Mouse (Mus musculus) forebrain, embryonic 14.5 days (tissue): ENCODE measurements around the gene Ugt1a9. TPM values are rescaled to one million over a fixed set of nuclear protein-coding genes. Genes with fewer than 3 reads are reported as not detected.

Experiments
- ATAC-seq: fragments of 200-750 bp; cut with Nextera tagmentation; 2 replicates; pipeline ENCODE4 v1.8.0; 2017; ENCODE audit warnings: mild to moderate bottlenecking, moderate library complexity
- DNase-seq: peaks from one replicate; pipeline ENCODE4 v3.0.0-alpha.2; 2015; ENCODE audit warnings: low spot score
- H3K27ac ChIP-seq: fragments of 300-500 bp; sonication (generic); 2 replicates; pipeline ENCODE4 v1.5.1; 2014; ENCODE audit warnings: low read depth, mild to moderate bottlenecking, control low read depth, low read length, moderate library complexity
- H3K27me3 ChIP-seq: fragments of 300-500 bp; sonication (generic); replicated peaks from 2 replicates; pipeline ENCODE4 v1.6.1; 2014; ENCODE audit warnings: low read length, control low read depth, mixed read lengths; ENCODE audit not compliant: control insufficient read depth, insufficient read depth
- H3K36me3 ChIP-seq: fragments of 300-500 bp; sonication (generic); 2 replicates; pipeline ENCODE4 v1.6.1; 2014; ENCODE audit warnings: low read length, control low read depth; ENCODE audit not compliant: control insufficient read depth, insufficient read depth
- H3K4me1 ChIP-seq: fragments of 300-500 bp; sonication (generic); 2 replicates; pipeline ENCODE4 v1.6.1; 2014; ENCODE audit warnings: antibody characterized with exemption, low read length, control low read depth; ENCODE audit not compliant: control insufficient read depth, insufficient read depth
- H3K4me2 ChIP-seq: fragments of 300-500 bp; sonication (generic); 2 replicates; pipeline ENCODE4 v1.6.1; 2014; ENCODE audit warnings: mild to moderate bottlenecking, control low read depth, low read length
- H3K4me3 ChIP-seq: fragments of 300-500 bp; sonication (generic); 2 replicates; pipeline ENCODE4 v1.5.1; 2014; ENCODE audit warnings: low read depth, low read length, control low read depth
- H3K9ac ChIP-seq: fragments of 300-500 bp; sonication (generic); 2 replicates; pipeline ENCODE4 v1.6.1; 2014; ENCODE audit warnings: mild to moderate bottlenecking, low read length, control low read depth, moderate library complexity
- H3K9me3 ChIP-seq: fragments of 300-500 bp; sonication (generic); replicated peaks from 2 replicates; pipeline ENCODE4 v1.6.1; 2016; ENCODE audit warnings: low read length, control low read depth, mixed read lengths; ENCODE audit not compliant: control insufficient read depth
- WGBS: fragments of 180-500 bp; shearing (Covaris S2); extraction: QIAGEN DNeasy Blood & Tissue Kit; methylation state at CpG from one replicate; pipeline ENCODE4 v1.1.7; 2014; 5-methylcytosine and 5-hydroxymethylcytosine counted together
- polyA plus RNA-seq: library from polyadenylated mRNA; unstranded; fragments of >200 nt; fragmentation: Nextera tagmentation; extraction: Ambion mirVana; gene quantifications from 2 replicates; pipeline ENCODE4 v1.2.1, GENCODE M21; 2014

Gene Ugt1a9
- polyA plus RNA-seq, 1 experiment from 2014 or later, result not detected

GRCm38 (mm10) chr1:88238771-88239170 lies 168.2 kb downstream of the Ugt1a9 start:
- ATAC-seq, result no peak

GRCm38 (mm10) chr1:88240072-88240471 lies 169.5 kb downstream of the Ugt1a9 start:
- DNase-seq (no peak), ATAC-seq (no peak)
- Histone ChIP-seq H3K4me2 (no peak overlapping the region), H3K27ac (no peak overlapping the region), H3K4me1 (no peaks in the 10 kb centered on the region), H3K9me3 (peaks cover 92% of the 10 kb centered on the region), H3K36me3 (no peaks in the 10 kb centered on the region), H3K9ac (no peak overlapping the region), H3K4me3 (no peak overlapping the region), H3K27me3 (no peaks in the 10 kb centered on the region)
- WGBS, result 75% methylated on average over 5 of the region's 5 CpGs

More at GRCm38 (mm10) chr1:88238771-88239170, 168.2 kb downstream of the Ugt1a9 start:
- Histone ChIP-seq H3K4me2 (no peak overlapping the region), H3K9ac (no peak overlapping the region), H3K9me3 (peaks cover 93% of the 10 kb centered on the region), H3K4me3 (no peak overlapping the region), H3K27ac (no peak overlapping the region), H3K4me1 (no peaks in the 10 kb centered on the region), H3K36me3 (no peaks in the 10 kb centered on the region), H3K27me3 (no peaks in the 10 kb centered on the region)
- 79% methylated on average over 6 of the region's 6 CpGs for WGBS
- no peak for DNase-seq

- Histone ChIP-seq H3K36me3 (no peaks in the 10 kb centered on the region), H3K27ac (no peak overlapping the region), H3K9me3 (peaks cover 92% of the 10 kb centered on the region), H3K9ac (no peak overlapping the region), H3K4me3 (no peak overlapping the region), H3K27me3 (no peaks in the 10 kb centered on the region), H3K4me2 (no peak overlapping the region), H3K4me1 (no peaks in the 10 kb centered on the region)
- WGBS, result 71% methylated on average over 4 of the region's 4 CpGs
- DNase-seq, result no peak
- ATAC-seq, result no peak
Measured at GRCm38 (mm10) chr1:88240579-88240978, 170.0 kb downstream of the Ugt1a9 start.

GRCm38 (mm10) chr1:88243861-88244260 lies 173.3 kb downstream of the Ugt1a9 start:
- ATAC-seq, result no peak
- peaks cover 94% of the 10 kb centered on the region for H3K9me3 ChIP-seq
- no peak overlapping the region for H3K27ac ChIP-seq

GRCm38 (mm10) chr1:88245881-88246280 lies 175.3 kb downstream of the Ugt1a9 start:
- Histone ChIP-seq H3K36me3 (no peaks in the 10 kb centered on the region), H3K27ac (no peak overlapping the region), H3K9me3 (peaks cover 94% of the 10 kb centered on the region), H3K4me2 (no peak overlapping the region), H3K4me1 (no peaks in the 10 kb centered on the region), H3K9ac (no peak overlapping the region), H3K27me3 (no peaks in the 10 kb centered on the region), H3K4me3 (no peak overlapping the region)
- WGBS, result 78% methylated on average over 6 of the region's 6 CpGs
- ATAC-seq (no peak), DNase-seq (no peak)

More at GRCm38 (mm10) chr1:88243861-88244260, 173.3 kb downstream of the Ugt1a9 start:
- no peak overlapping the region for H3K4me2 ChIP-seq
- H3K4me3 ChIP-seq, result no peak overlapping the region
- no peak overlapping the region for H3K9ac ChIP-seq
- no peaks in the 10 kb centered on the region for H3K4me1 ChIP-seq
- no peaks in the 10 kb centered on the region for H3K27me3 ChIP-seq
- DNase-seq, result no peak
- H3K36me3 ChIP-seq, result no peaks in the 10 kb centered on the region
- 64% methylated on average over 5 of the region's 5 CpGs for WGBS

- Histone ChIP-seq H3K4me3 (no peak overlapping the region), H3K4me2 (no peak overlapping the region), H3K27me3 (no peaks in the 10 kb centered on the region), H3K9ac (no peak overlapping the region), H3K9me3 (peaks cover 95% of the 10 kb centered on the region), H3K36me3 (no peaks in the 10 kb centered on the region), H3K4me1 (no peaks in the 10 kb centered on the region), H3K27ac (no peak overlapping the region)
- DNase-seq (no peak), ATAC-seq (no peak)
- WGBS, result 46% methylated on average over 6 of the region's 6 CpGs
Measured at GRCm38 (mm10) chr1:88246386-88246785, 175.8 kb downstream of the Ugt1a9 start.

GRCm38 (mm10) chr1:88247660-88248059 lies 177.1 kb downstream of the Ugt1a9 start:
- peaks cover 92% of the 10 kb centered on the region for H3K9me3 ChIP-seq
- no peak for ATAC-seq
- 49% methylated on average over 2 of the region's 2 CpGs for WGBS

GRCm38 (mm10) chr1:88248658-88249057 lies 178.1 kb downstream of the Ugt1a9 start:
- Histone ChIP-seq H3K4me1 (no peaks in the 10 kb centered on the region), H3K9me3 (peaks cover 93% of the 10 kb centered on the region), H3K4me3 (no peak overlapping the region), H3K4me2 (no peak overlapping the region), H3K27me3 (no peaks in the 10 kb centered on the region), H3K9ac (no peak overlapping the region), H3K36me3 (no peaks in the 10 kb centered on the region), H3K27ac (no peak overlapping the region)
- ATAC-seq (no peak), DNase-seq (no peak)
- WGBS, result 68% methylated on average over 4 of the region's 4 CpGs

More at GRCm38 (mm10) chr1:88247660-88248059, 177.1 kb downstream of the Ugt1a9 start:
- Histone ChIP-seq H3K27me3 (no peaks in the 10 kb centered on the region), H3K4me1 (no peaks in the 10 kb centered on the region), H3K4me3 (no peak overlapping the region), H3K9ac (no peak overlapping the region), H3K36me3 (no peaks in the 10 kb centered on the region), H3K4me2 (no peak overlapping the region), H3K27ac (no peak overlapping the region)
- DNase-seq, result no peak

GRCm38 (mm10) chr1:88249596-88249995 lies 179.0 kb downstream of the Ugt1a9 start:
- Histone ChIP-seq H3K4me2 (no peak overlapping the region), H3K9ac (no peak overlapping the region), H3K9me3 (peaks cover 90% of the 10 kb centered on the region), H3K4me1 (no peaks in the 10 kb centered on the region), H3K4me3 (no peak overlapping the region), H3K36me3 (no peaks in the 10 kb centered on the region), H3K27me3 (no peaks in the 10 kb centered on the region), H3K27ac (no peak overlapping the region)
- no peak for ATAC-seq
- DNase-seq, result no peak
- WGBS, result 80% methylated on average over 7 of the region's 7 CpGs
